Mouse (Mus musculus): ENCODE data around the gene Ccl6. TPM values are rescaled to one million over a fixed set of nuclear protein-coding genes. Genes with fewer than 3 reads are reported as not detected.
"Not testable (repeated sequence)": the region's sequence is repeated elsewhere in the genome, so short reads cannot be mapped to it uniquely, and the experiment has no call there.

The Ccl6 gene
- total RNA-seq, 2 experiments from 2014 or later = 11.4 to 30.4 TPM

DNA sequence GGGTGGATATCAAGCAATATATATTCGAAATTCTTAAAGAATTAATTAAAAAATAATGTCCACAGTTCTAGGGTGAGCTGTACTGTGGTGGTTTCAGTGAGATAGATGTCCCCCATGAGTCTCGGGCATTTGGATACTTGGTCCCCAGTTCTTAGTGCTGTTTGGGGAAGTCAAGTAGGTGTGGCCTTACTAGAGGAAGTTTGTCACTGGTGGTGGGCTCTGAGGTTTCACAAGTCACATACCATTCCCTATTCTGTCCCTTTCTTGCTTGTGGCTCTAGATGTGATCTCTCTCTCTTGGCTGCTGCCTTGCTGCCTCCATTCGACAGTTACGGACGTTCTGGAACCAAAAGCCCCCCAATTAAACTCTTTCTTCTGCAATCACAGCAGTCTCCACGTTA lies 32.5 kb downstream of the Ccl6 start:
- DNase-seq = no peak

DNA sequence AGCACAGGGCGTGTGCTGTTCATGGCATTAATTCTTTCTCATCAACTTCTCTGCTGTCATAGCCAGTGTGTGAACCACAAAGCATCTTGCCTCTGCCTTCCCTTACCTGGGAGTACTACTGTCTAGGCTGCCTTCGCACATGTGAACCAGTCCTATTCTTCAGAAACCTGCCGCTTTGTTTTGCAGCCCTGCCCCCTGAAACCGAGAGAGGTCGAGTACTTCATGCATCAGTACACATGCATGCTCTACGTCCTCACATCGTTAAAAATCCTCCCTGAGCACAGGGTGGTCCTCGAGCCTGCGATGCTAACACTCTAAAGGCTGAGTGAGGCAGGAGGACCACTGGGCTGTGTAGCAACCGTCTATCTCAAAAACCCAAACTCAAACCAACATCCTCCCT lies 35.8 kb downstream of the Ccl6 start:
- DNase-seq = no peak

DNA sequence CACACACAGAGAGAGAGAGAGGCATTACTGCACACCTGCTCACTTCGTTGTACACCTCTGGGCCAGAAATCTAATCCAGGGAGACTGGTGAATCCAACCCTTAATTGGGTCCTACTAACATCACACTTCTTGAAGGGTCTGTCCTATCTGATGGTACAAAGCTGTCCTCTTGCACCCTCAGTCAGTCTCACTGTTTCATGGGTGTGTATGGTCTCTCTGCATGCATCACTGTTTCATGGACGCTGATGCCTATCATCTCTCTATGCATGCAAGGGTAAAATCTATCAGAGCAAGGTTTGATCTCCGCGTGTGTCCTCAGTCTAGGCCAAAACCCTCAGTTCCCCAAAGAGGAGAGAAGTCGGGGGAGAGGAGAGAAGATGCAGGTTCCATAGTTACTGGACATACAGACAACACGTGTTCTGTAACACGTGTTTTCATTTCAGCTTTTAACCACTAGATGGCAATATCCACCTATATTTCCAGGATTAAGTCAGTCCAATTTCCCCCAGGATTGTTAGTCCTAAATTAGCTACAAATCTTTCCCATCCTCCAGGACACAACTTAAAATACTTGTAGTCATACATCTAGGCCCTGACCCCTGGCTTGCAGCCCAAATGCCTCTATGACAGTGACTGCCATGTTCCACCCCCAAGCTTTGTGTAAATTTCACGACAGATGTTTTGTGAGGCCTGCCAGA lies 36.7 kb downstream of the Ccl6 start:
- no peak for DNase-seq

DNA sequence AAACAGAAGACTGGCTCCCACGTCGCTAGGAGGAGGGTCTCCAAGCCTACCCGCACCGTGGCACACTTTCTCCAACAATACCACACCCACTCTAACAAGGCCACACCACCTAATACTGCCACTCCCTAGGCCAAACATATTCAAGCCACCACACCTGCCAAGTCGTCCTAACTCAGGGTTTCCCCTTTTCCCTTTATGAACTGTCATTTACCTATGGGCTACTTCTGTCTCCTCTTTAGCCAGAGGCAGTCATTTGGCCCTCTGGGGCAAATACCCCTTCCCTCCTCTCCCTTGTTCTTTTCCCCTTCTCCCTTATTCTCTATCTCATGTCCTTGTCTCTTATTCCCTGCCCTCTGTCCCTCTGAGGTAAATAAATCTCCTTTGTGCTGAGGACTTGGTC lies 41.2 kb downstream of the Ccl6 start:
- no peak for DNase-seq

DNA sequence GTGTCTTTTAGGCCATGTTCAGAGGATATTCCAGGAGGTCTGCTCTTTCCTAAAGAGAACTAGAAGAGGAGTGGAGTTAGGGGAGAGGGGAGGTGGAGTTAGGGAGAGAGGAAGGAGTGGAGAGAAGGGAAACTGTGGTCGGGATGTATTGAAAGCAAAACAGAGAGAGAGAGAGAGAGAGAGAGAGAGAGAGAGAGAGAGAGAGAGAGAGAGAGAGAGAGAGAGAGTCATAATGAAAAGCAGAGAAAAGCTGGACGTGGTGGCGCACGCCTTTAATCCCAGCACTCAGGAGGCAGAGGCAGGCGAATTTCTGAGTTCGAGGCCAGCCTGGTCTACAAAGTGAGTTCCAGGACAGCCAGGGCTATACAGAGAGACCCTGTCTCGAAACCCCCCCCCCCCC lies 41.9 kb downstream of the Ccl6 start:
- DNase-seq = not testable (repeated sequence)

DNA sequence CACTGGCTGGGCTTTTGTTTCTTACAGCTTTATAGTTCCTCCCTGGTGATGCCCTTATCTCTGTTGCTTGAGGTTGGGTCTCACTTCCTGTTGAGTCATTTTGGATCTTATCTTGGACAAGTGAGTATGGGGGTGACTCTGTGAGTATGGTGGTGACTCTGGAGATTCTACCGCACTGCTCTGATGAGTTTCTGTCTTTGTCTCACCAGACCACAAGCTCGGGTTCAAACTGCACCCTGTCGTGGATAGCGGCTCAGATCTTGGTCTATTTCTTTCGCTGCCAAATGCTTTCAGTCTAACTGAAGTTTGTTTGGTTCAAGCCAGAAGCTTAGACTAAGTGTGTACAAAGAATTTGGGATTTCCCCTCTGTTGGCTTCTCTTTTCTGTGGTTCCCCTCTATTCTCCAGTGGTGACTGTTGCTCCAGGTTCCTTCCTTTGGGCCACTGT lies 42.7 kb downstream of the Ccl6 start:
- no peak for DNase-seq

DNA sequence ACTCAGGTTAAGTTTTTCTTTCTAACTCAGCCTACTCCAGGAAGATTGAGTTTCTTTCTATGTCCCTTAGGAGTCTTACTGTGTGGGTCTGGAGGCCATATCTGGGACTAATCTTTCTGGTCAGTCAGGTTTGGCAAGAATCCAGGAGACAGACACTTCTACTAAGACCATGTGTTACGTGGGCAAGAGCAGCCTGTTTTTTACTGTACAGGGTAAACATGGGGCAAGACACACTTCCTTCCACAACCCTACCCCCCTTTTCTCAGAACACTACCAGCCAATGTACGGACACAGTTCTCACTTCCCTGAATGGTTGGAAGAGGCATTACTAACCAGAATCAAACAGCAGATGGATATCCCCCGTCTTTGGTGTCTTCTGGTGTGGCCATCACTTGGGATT lies 48.7 kb downstream of the Ccl6 start:
- DNase-seq = no peak

DNA sequence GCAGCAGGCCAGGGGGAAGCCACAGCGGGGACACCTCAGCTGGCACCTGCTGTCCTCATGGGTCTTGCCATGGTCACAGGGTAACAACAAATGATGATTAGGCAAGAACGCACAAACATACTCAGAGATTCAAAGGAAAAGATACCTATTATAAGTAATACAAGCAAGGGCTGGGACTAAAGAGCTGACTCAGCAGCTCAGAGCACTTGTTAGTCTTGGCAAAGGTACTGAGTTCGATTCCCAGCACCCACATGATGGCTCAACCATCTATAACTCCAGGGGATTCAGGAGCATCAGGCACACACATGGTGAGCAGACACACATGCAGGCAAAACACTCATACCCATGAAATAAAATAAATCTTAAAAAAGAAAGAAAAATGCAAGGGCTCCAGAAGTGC lies 51.5 kb downstream of the Ccl6 start:
- no peak for DNase-seq

DNA sequence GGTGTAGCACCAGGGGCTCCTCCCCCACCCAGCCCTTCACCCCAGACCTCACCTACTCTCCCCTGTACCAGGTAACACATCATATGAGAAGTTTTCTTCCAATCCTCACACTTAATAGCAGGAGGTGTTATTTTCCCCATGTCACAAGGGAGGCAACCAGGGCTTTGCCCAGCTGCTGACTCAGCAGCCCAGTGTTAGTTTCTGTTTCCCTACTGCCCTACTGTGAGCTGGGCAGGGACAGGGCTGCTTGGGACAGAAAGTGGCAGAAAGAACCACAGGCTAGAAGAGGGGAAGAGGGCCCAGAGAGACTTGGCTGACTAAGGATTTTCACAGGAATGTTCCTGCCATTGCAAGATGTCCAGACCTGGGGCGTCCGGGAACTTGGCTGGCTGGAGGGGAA lies 52.0 kb downstream of the Ccl6 start:
- no peak for DNase-seq

DNA sequence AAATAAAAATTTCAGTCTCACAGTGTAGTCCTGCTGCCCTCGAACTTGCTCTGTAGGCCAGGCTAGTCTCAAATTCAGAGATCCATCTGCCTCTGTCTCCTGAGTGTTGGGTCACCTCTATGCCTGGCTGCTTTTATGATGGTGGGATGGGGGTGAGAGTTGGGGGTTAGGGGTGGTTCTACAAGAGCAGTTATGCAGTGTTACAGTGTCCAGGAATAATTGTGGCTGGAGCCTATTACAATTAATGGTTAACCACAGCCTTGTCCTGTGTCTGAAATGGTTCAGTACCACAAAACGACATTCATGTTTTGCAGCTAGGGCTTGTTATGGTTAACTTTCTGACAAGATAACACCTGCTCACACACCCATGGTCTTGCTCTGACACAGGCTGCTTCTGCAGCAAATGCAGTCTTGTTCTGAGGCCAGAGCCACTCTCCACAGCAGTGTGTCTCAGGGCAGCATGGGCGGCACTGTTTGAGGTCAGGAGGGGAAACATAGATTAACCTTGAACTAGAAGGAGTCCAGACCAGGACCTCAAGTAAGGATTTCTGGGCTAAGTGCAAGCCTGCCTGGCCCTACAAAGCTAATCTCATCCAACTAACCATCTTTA lies 54.1 kb downstream of the Ccl6 start:
- DNase-seq = no peak

Other genes with a start within 250 kb of the Ccl6 start
- gene Rasl10b, start 183.9 kb downstream of the Ccl6 start, total RNA-seq (2021) = 10 to 100 TPM; 12.0 to 13.6 TPM
- gene Gas2l2, start 163.6 kb downstream of the Ccl6 start, total RNA-seq (2021) = not detected
- gene 1700020L24Rik, start 155.4 kb downstream of the Ccl6 start, total RNA-seq (2021) = under 1 TPM; 0.30 to 0.43 TPM
- 10 to 100 TPM; 11.0 to 12.7 TPM for gene Mmp28, start 130.0 kb downstream of the Ccl6 start, total RNA-seq (2021)
- gene Taf15, start 120.0 kb downstream of the Ccl6 start, total RNA-seq (2021) = 10 to 100 TPM; 62.2 to 78.5 TPM
- gene Heatr9, start 70.9 kb downstream of the Ccl6 start, total RNA-seq (2021) = not detected
- gene Ccl5, start 62.6 kb downstream of the Ccl6 start, total RNA-seq (2021) = 1 to 10 TPM in 1 of 2 experiments, under 1 TPM in 1; 0.79 to 2.2 TPM
- 10 to 100 TPM in 1 of 2 experiments, 1 to 10 TPM in 1; 4.7 to 13.1 TPM for gene Ccl9, start 14.5 kb downstream of the Ccl6 start, total RNA-seq (2021)
- not detected for gene Rpl9-ps1, start 52.5 kb upstream of the Ccl6 start, total RNA-seq (2021)
- gene Ccl3, start 56.3 kb upstream of the Ccl6 start, total RNA-seq (2021) = not detected
- under 1 TPM in 1 of 2 experiments, not detected in 1; 0.50 TPM for gene Ccl4, start 69.5 kb upstream of the Ccl6 start, total RNA-seq (2021)
- 1 to 10 TPM in 1 of 2 experiments, under 1 TPM in 1; 0.59 to 2.2 TPM for gene Wfdc17, start 110.9 kb upstream of the Ccl6 start, total RNA-seq (2021)
- not detected for gene Wfdc18, start 115.9 kb upstream of the Ccl6 start, total RNA-seq (2021)
- gene Wfdc21, start 153.9 kb upstream of the Ccl6 start, total RNA-seq (2021) = 1 to 10 TPM in 1 of 2 experiments, not detected in 1; 1.1 TPM
- 10 to 100 TPM; 11.3 to 14.6 TPM for gene Heatr6, start 160.6 kb upstream of the Ccl6 start, total RNA-seq (2021)